Mouse (Mus musculus): ENCODE results near the gene Rnpepl1. TPM values are rescaled to one million over a fixed set of nuclear protein-coding genes. Genes with fewer than 3 reads are reported as not detected.

Rnpepl1 gene
- total RNA-seq, 2 experiments from 2014 or later: 57.0 to 60.7 TPM

DNA sequence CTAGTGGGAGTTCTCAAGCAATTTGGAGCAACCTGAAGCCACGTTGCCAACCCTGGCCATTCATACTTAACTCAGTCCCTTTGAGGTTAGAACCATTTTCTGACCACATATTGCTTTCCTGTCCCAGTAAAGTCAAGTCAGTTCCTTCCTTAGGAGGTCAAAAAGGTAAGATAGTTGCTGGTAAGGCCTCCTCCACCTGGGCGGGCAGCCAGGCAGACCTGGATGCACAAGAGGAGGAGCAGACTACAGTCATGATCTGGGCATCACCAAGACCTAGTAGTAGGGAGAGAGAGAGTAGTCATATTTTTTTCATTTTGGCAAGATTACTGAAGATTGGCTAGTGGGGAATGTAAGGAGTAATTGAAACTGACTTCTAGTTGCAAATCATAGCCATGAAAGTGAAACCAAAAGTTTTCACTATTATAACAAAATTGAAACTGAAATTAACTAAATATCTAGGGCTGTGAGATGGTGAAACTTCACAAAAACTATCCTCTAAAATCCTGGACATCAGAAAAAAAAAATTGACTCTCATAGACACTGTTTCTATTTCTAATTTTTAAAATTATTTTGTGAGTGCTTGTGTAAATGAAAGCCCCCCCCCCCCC lies 4.8 kb upstream of the Rnpepl1 start:
- no peak for DNase-seq
- intact Hi-C loops (cut with DNase I; ENCODE audit: low total_unique reads): no loop called here

DNA sequence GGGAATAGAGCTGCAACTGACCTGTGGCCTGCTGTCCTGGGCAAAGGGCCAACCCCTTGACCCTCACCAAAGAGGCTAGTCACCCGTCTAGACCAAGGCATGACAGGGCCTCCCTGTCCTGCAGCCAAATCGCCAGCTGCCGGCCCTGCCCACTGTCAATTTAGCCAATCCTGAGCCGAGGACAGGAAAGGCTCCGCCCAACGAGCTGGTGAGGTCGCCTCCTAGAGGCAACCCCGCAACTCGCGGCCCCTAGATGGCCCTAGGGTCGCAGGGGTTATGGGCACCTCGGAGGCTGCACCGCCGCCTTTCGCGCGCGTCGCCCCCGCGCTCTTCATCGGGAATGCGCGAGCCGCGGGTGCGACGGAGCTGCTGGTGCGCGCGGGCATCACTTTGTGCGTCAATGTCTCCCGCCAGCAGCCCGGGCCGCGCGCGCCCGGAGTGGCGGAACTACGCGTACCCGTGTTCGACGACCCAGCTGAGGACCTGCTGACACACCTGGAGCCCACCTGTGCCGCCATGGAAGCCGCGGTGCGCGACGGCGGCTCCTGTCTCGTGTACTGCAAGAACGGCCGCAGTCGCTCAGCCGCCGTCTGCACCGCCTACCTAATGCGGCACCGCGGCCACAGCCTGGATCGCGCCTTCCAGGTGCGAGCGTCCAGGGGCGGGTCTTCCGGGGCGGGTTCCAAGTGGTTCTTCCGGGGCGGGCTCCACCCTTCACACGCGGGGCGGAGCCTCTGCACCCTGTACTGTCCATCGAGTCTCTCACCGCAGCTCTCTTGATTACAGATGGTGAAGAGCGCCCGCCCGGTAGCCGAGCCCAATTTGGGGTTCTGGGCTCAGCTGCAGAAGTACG lies 3.6 kb upstream of the Rnpepl1 start, which contains the start of gene Dusp28:
TSS of gene Dusp28 (plus strand) at position 203 of the 853 bp plus-strand sequence.
- DNase-seq: peak; percentile 90
- intact Hi-C loops (cut with DNase I; ENCODE audit: low total_unique reads): no loop called here

DNA sequence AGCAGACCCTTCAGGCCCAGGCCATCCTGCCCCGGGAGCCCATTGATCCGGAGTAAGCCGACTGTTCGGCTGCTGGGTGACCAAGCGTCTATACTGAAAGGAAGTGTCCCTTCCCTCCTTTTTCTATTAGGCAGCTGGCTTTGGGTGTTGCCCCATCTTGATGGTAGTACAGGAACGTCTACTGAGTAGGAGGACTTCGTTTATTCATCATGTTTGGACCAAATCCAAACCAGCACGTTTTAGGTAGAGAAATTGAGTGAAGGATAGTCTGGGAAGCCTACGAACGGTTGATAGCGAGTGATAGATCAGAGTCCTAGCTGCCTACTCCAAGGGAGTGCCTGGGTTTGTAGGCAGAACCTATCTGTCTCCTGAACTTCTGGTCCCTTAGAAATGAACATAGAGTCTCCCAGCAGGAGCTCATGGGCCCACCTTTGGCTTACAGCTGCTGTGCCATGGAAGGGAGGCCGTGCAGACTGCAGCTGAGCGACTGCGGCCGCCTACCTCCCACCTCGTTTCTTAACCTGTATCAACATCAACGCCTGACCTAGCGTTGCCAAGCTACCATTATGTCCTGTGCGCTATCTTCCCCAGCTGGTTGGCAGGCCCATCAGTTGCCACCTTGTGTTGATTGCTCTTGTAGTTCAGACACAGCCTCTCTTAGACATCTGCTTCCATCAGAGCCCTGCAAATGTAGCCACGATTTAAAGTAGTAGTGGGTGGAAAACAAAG lies 2.8 kb upstream of the Rnpepl1 start:
- no peak for DNase-seq
- intact Hi-C loops (cut with DNase I; ENCODE audit: low total_unique reads): no loop called here

DNA sequence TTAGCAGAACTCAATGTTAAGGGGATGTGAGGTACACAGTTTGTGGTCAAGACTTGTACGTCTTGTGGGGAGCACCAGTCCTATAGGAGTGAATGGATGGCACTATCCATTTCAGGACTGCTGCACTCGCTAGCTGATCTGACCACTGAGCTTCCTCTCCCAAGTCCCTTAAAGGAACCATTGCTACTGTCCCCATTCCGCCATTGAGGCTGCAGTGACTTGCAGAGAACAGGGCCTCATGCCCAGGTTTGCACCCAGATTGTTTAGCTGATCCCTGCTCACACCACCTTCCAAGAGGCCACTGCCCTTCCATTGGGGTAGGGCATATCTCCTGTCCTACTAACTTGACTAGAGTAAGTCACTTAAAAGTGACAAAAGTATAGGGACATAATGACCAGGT lies 1.9 kb upstream of the Rnpepl1 start:
- no peak for DNase-seq
- intact Hi-C loops (cut with DNase I; ENCODE audit: low total_unique reads): no loop called here

DNA sequence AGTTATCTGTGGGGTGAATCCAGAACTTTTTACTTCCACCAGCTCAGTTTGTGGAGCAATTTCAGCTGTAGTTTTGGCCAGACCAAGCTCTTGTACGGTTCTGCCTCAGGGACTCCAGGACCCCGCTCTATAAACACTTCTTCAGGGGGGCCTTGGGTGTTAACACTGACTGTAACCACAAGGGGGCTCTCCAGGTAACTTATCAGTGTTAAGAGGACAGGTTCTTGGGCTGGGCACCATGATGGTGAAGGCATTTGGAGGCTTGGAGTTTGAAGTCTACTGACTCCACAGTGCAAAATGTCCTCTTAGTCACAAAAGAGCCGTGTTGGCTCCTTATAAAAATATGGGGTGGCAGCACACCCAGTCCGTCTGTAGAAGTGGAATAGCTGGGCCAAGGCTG lies 1.5 kb upstream of the Rnpepl1 start:
- intact Hi-C loops (cut with DNase I; ENCODE audit: low total_unique reads): no loop called here
- DNase-seq: no peak

DNA sequence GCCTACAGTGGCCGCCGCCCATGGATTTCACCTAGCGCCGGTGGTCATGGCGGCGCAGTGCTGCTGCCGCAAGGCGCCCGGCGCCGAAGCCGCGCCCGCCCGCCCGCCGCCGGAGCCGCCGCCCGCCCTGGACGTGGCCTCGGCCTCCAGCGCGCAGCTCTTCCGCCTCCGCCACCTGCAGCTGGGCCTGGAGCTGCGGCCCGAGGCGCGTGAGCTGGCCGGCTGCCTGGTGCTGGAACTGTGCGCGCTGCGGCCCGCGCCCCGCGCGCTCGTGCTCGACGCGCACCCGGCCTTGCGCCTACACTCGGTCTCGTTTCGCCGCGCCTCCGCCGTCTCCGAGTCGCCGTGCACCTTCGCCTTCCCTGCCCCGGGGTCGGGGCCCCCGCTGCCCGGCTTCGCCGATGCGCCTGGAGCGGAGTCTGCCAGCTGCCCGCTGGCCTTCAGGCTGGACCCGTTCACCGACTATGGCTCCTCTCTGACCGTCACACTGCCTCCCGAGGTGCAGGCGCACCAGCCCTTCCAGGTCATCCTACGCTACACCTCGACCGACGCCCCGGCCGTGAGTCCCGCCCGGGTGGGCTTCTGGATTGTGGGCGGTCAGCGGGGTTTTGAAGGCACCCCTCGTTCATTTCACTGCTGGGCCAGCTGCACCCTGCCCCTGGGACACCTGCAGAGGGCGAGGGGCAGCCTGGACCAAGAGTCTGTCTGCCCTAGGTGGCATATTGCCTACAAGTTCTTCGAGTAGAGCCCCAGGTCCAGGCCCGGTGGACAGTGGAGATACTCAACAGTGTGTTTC lies 540 bp downstream of the Rnpepl1 start:
- intact Hi-C loops (cut with DNase I; ENCODE audit: low total_unique reads): no loop called here
- peak; percentile 68 for DNase-seq

DNA sequence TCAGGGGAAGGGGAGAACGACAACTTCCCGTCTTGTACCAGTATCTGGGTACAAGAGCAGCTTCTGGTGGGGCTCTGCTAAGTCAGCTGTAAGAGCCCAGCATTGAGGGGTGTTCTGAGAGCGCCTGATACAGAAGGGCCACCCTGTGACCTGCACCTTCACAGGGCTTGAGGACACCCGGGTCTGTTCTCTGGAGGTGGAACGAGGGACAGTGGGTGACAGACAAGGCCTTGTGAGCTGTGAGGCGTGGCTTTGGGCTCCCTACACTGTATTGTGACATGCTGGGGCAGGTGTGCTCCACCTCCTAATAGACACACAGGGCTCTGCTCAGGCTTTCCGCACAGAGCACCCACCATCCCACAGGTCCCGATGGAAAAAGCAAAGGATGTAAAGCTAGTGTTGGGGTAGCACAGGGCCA lies 1.1 kb downstream of the Rnpepl1 start:
- no peak for DNase-seq
- intact Hi-C loops (cut with DNase I; ENCODE audit: low total_unique reads): no loop called here

DNA sequence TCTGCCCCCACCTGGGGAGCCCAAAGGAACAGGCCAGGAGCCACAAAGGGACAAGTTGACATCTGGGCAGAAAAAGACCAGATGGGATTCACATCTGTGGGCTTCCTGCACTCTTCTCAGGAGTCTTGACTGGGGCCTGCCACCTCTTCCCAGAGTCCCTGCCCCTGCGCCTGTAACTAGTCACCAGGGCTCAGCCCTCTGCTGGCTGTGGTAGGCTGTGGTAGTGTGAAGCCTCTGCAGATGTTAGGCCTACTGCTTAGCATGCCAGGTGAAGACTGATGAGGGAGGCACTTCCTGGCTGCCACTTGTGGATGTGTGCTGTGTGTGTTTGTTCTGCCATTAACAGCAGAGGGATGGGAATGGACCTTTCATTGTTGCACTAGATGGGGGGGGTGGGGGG lies 1.7 kb downstream of the Rnpepl1 start:
- no peak for DNase-seq
- intact Hi-C loops (cut with DNase I; ENCODE audit: low total_unique reads): no loop called here

DNA sequence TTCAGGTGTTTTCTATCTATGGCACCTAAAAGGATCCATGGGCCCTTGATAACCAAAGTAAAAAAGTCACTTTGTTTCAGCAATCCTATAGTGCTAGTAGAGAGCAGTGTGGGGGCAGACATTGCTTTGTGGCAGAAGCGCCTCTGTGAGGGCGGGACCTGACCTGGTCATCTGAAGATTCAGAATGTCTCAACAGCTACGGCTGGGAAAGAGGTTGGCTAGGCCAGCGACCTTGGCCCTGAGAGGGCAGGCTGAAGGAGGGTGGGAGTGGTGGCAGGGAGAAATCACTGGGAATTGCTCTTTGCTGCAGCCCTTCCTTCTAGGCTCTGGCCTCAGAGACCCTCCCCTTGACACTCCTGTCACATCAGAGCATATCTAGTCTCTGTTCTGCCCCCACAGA lies 3.7 kb downstream of the Rnpepl1 start:
- no peak for DNase-seq
- intact Hi-C loops (cut with DNase I; ENCODE audit: low total_unique reads): no loop called here

DNA sequence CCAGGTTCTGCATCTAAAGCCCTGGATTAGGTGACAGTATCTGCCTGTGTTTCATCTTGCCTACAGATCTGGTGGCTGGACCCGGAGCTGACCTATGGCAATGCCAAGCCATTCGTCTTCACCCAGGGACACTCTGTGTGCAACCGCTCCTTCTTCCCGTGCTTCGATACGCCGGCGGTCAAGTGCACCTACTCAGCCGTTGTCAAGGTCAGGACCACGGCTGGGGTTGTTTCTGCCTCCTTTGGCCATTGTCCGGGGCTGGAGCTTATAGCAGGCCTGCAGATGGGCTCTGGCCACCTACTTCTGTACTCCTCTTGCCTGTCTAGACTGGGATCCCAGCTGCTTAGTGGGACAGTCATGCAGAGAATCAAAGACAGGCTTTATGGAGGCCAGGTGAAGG lies 4.4 kb downstream of the Rnpepl1 start:
- no peak for DNase-seq
- intact Hi-C loops (cut with DNase I; ENCODE audit: low total_unique reads): no loop called here

DNA sequence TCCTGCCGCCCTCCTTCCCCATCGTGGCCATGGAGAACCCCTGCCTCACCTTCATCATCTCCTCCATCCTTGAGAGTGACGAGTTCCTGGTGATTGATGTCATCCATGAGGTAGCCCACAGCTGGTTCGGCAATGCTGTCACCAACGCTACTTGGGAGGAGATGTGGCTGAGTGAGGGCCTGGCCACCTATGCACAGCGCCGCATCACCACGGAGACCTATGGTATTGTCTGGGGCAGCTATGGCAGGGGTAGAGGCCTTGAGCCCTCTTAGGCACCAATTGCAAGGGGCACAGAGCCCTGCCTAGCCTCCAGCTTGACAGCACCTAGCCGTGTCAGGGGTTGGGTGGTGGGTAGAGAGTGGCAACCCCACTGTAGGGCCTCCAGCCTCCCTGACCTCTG lies 6.1 kb downstream of the Rnpepl1 start:
- intact Hi-C loops (cut with DNase I; ENCODE audit: low total_unique reads): no loop called here
- no peak for DNase-seq

DNA sequence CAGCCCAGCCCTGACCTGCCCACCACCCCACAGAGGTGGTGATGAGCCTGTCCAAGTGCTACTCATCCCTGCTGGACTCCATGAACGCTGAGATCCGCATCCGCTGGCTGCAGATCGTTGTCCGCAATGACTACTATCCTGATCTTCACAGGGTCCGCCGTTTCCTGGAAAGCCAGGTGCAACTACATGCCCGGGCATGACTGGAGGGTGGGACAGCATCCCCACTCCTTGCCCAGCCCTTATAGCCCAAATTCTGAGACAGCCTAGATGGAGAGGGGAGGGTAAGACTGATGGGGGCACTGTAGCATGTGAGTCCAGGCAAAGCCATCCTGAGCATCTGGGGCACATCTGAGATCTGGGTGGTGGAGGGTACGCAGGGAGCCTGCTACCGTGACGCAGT lies 8.6 kb downstream of the Rnpepl1 start:
- no peak for DNase-seq

DNA sequence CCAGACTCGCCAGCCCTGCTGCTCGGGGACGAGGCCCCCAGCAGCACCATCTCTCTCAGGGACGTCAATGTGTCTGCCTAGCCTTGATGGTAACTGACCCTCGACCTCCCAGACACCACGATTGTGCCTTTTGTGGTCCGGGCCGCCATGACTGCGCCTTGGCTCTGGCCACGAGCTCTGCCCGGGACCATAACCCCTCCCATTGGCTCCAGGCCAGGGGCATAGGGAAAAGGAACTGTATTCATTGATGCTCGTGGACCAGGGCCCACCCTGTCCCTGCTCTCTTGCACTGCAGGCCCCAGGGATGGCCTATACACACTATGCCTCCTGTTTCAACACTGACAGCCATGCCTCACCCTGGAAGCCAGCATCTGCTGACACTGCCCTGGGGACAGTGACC lies 9.2 kb downstream of the Rnpepl1 start:
- intact Hi-C loops (cut with DNase I; ENCODE audit: low total_unique reads): no loop called here
- no peak for DNase-seq

More for the DNA sequence above, 8.6 kb downstream of the Rnpepl1 start:
- intact Hi-C loops (cut with DNase I; ENCODE audit: low total_unique reads): no loop called here

DNA sequence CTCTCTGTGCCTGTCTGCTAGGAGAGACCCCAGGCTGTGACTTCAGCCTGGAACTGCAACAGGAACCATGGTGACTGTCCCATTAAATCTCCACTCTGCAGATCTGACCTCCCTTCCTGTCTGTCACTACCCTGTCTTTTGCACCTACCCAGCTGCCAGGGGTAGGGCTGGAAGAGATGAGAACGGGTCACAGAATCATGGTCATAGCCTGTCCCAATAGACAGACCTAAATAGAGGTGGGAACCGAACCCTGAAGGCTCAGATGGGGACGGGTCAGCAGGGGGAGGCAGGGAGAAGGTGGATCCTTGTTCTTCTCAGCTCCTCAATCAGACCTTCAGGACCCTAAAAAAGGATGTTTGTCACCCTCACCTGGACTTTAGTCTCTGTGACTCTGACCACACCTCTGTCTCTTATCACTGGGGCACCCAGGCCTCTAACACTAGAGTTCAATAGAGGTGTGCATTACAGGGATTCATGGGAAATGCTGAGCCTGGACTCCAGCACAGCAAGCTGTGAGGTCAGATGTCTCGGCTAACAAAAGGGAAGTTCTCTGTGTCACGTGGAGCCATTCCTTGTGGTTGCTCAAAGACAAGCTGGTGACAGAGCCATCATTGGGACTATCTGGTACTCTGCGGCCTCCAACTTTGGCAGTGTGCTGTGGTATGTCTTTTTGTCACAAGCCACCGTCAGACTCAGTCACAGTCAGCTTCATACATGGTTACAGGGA lies 10.1 kb downstream of the Rnpepl1 start:
- intact Hi-C loops (cut with DNase I; ENCODE audit: low total_unique reads): no loop called here
- no peak for DNase-seq

DNA sequence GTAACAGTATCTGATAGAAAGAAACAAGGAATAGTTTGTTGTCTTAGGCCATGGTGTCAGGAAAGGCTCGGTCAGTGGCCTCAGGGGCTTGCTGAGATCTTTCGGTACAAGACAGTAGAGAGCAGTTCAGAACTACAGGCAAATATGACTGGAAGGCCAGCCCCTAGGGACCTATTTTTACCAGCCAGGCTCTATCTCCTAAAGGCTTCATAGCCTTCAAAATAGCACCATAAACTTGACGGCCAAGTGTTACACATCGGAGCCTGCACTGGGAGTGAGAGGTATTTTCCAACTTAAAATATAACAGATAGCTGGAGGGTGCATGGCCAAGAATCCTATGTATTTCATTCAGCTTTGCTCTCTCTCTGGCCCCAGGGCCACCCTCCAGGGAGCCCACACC lies 10.9 kb downstream of the Rnpepl1 start:
- intact Hi-C loops (cut with DNase I; ENCODE audit: low total_unique reads): no loop called here

DNA sequence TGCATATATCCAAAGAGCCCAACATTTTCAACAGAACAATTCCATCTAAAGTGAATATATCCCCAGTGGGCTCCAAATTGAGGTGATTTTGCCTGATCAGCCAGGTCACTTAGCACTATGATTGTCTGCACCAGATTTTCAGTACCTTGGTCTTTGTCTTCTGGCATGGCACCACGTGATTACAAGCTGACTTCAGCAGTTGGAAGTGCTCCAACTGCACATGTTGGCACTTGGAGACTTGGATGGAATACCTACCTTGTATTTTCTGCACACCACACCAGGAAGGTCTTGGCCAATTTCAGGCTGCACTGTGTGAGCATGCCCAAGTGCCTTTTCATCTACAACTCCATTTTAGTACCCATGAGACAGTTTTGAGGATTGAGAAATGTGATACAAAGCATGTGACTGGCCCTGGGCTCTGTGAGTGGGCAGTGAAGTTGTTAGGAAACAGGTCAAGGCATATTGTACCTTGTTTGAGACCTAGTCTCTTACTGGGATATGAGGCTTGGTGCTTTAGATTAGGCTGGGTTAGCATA lies 19.7 kb downstream of the Rnpepl1 start:
- intact Hi-C loops (cut with DNase I; ENCODE audit: low total_unique reads): no loop called here
- DNase-seq: no peak

More for the DNA sequence above, 10.9 kb downstream of the Rnpepl1 start:
- no peak for DNase-seq

DNA sequence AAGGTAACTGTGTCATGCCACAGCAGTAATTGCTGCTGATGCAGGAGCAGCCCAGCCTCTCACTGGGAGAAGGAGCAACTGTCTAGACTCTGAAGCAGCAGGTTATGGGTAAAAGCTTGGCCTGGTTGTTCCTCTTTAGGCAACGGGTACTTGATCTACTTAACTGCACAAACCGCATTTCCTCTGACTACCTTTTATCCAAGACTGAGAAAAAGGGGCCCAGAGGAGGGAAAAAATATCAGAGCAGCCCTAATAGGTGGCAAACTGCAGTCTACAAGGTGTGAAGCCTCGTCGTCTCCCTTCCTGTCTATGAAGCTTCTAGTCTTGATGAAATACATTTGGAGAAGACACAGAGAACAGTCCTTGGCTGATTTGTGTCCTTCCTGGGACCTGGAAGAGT lies 23.0 kb downstream of the Rnpepl1 start:
- DNase-seq: no peak
- intact Hi-C loops (cut with DNase I; ENCODE audit: low total_unique reads): no loop called here

DNA sequence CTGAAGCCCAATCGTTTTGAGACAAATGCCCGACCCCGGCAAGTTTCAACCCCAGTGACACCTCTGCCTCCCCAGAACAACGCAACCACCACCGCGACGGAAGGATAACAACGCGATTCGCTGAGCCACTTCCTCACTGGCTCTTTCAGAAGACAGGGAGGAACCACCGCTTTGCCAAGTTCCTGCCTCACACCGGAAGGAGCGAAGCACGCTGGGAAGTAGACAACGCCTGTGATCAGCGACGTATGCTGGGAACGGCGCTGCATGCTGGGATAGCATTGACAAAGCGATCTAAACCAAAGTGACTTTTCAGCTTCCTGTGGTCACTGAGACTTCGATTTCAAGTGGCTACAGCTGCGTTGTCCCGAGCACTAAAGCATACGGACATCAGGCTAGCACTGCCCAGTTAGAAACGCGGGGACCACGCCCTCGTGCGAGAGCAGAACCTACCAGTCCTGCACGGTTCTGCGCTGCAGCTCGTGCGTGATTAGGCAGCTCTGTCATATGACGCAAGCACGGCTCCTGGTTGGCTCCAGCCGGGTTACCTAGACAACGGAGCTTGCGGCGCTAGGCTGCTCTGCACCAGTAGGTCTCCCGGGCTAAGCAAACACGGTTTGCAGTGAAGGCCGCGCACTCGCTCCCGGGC lies 23.7 kb downstream of the Rnpepl1 start, which contains the start of gene Capn10:
TSS of gene Capn10 (plus strand) at position 195 of the 646 bp plus-strand sequence.
- intact Hi-C loops (cut with DNase I; ENCODE audit: low total_unique reads): no loop called here
- peak; percentile 93 for DNase-seq
